Mouse (Mus musculus) yolk sac, embryonic 10.5 days (tissue): ENCODE data around the gene Paqr5.

Source experiments
- DNase-seq: peaks from one replicate; pipeline ENCODE4 v3.0.0-alpha.2; 2017; ENCODE audit warnings: low spot score

Gene Paqr5

GRCm38 (mm10) chr9:62008360-62008759 lies 18.3 kb downstream of the Paqr5 start:
- peak; percentile 79 for DNase-seq

DNA sequence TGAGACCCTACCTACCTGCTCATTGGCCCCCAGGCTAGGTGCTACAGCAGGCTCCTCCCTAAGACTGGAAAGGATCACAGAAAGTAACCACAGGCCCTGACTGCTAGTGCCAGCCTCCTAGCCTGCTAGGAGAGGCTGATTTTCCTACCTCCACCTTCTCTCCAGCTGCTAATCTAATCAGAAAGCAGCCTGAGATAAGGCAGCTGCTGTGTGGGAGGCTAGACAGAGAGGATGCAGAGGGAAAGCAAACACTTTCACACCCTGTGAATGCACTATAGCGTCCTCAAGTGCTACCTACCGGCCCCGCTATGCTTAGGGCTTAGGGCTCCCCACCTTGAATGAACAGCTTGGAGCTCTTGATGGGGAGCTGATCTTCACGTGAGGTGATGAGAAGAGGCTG lies 19.6 kb downstream of the Paqr5 start:
- DNase-seq = peak; percentile 23

DNA sequence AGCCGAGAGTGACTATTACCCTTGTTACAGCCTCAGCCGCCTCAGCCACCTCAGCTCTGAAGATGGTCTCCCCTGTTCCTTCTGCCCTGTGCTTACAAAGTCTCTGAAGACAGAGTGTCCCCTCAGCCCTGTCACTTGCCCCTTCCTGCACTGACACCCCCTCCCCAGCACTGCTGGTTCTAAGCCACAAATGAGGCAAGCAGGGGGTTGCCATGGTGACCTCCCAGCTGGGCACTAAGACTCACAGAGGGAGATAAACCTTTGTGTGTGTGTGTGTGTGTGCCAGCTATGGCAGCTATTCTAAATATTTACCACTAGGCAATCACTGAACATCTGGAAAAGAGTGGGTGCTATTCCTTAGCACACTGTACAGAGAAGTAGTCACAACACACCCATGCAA lies 23.0 kb downstream of the Paqr5 start:
- no peak for DNase-seq

GRCm38 (mm10) chr9:61999653-62000420 lies 26.8 kb downstream of the Paqr5 start:
- DNase-seq = no peak

DNA sequence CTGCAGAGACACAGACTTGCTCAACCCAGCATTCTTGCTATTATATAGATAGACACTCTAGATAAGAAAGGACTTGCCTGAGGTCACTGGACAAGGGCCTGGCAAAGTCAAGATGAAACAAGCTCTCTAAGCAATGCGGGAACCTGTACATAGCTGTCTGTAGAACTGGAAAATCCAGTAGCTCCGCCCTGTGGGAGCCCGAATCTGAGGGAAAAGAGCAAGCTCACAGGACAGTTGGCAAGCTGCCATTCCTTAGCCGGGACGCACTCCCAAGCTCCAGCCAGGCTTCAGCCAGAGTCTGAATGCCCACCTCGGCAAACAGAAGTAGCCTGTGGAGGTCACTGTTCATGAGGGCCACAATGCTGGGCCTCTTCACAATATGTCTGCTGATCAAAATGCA lies 28.8 kb downstream of the Paqr5 start:
- DNase-seq = no peak

DNA sequence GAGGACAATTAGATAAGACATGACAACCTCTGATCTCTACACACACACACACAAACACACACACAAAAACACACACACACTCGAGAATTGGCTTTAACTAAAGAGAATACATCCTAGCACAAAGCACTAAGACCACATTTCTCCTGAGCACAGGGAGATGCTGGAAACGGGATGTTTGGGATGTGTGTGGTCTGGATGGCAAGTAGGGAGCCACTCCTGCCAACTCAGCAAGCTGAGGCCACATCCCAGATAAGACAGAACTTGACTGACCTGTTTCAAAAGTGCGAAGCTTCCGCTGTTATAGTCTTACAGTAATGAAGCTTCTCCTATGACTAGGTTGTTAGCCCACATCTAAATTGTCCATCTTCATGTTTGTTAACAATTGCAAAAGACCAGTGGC lies 35.5 kb downstream of the Paqr5 start:
- DNase-seq = no peak

GRCm38 (mm10) chr9:61990738-61991137 lies 35.9 kb downstream of the Paqr5 start:
- DNase-seq = no peak

- DNase-seq = no peak
Observed at GRCm38 (mm10) chr9:61986055-61986454, 40.6 kb downstream of the Paqr5 start.

DNA sequence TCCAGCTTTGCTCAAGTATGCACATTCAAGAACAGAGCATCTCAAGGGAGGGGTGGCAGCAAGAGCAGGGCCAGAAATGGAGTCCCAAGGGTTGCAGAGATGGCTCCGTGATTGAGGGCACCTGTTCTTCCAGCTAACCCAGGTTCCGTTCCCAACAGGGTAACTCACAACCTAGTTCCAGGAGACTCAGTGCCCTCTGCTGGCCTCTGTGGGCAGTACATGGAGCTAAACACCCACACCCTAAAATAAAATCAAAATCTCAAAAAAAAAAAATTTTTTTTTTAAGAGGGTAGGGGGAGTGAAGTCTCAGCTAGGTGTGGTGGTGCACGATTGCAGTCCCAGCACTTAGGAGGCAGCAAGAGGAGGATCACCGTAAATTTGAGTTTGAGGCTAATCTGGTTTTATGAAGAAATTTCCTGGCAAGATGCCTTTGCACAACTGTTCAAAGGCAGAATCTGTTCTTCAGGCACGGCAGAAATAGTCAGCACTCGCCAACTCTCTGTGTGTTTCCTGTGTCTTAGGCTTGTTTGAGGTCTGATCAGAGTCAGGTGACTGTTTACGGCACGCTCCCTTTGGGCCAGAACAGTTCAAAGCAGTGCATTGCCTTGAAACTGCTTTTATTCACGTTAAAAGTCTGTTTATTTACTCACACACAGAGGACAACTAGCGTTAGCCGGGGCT lies 41.3 kb downstream of the Paqr5 start:
- DNase-seq = no peak

- no peak for DNase-seq
Observed at GRCm38 (mm10) chr9:61982940-61983620, 43.6 kb downstream of the Paqr5 start.

DNA sequence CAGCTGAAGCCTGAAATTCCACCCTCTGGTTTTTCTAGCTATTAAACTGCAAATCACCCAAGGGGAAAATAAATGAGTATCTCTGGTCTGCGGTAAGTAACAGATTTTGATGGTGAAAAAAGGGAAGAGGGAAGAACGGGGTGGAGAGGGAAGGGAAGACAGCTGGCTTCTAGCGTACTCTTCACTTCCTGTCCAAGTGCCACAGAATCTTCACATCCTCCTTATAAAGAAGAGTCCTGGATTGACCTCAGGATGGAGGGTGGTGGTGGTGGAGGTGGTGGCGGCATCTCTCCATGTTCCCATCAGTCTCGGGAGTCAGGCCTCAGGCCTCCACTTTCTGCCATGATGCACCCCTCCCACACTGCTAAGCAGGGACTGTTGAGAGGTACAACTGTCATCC lies 44.8 kb downstream of the Paqr5 start:
- no peak for DNase-seq

DNA sequence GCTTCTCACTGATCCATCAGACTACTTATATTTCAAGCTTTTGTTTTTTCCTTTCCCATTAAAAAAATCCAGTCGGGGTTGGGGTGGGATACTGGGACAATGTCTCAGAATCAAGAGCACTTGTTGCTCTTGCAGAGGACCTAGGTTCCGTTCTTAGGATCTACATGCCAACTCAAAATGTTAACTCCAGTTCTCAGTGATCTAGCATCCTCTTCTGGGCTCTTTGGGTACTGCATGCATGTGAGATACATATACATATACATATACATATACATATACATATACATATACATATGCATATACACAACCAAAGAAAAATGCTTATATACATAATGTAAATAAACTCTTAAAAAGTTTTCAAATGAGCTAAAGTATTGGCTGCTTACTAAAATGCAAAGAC lies 46.7 kb downstream of the Paqr5 start:
- no peak for DNase-seq

GRCm38 (mm10) chr9:61977258-61977945 lies 49.3 kb downstream of the Paqr5 start:
- DNase-seq = no peak

- no peak for DNase-seq
Observed at GRCm38 (mm10) chr9:61972031-61972430, 54.6 kb downstream of the Paqr5 start.

DNA sequence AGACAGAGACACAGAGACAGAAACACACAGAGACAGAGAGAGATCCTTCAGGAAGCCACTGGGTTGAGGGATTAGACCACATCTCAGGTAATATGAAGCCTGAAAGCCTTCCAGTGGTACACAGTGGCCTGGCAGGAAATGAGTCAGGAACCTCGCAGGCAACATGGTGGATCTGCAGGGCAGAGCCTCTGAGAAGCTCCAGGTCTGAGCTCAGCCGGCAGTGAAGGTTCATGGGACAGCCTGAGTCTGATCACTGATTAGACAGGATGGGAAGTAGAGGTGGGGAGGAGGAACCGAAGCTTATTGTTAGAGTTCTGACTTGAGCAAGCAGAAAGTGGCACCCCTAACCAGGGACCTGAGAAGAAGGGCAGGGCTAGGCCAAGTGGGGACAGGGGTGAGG lies 55.6 kb downstream of the Paqr5 start:
- no peak for DNase-seq

- no peak for DNase-seq
Observed at GRCm38 (mm10) chr9:61967357-61967756, 59.3 kb downstream of the Paqr5 start.

DNA sequence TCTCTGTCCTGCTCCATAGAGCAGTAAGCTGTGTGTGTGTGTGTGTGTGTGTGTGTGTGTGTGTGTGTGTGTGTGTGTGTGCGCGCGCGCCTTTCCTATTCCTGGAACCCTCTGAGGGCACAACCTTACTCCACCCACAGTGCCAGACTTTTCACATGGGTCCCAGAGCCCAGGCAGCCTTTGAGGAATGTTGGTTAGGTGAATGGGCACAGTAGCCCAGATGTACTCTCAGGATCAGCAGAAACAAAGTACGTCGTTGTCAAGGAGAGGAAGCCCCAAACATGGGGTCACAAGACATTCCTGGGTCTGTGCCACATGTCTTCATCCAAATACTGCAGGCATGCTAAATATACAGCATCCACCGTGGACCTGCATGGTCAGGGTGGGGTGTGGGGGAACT lies 60.7 kb downstream of the Paqr5 start:
- DNase-seq = no peak

- DNase-seq = peak; percentile 38
Observed at GRCm38 (mm10) chr9:61965411-61965930, 61.2 kb downstream of the Paqr5 start.

DNA sequence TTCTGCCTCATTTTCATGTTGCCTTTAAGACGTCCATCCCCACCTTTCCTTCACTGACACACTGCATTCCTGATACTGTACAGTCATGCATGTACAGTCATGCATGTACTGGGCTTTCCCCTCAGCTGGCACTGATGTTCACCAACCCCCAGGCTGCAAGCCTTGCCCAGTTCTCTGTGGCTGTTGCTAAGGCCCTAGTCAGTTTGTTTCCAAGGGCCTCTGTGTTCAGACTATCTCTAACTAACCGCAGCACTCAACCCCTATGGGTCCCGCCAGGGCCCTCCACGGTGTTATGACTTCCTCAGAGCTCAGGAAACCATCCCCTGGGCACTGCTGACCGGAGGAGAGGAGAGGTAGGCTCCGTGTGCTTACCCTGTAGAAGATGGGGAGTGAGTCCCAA lies 63.3 kb downstream of the Paqr5 start:
- no peak for DNase-seq

GRCm38 (mm10) chr9:61961181-61961580 lies 65.5 kb downstream of the Paqr5 start:
- no peak for DNase-seq

GRCm38 (mm10) chr9:61960753-61961152 lies 65.9 kb downstream of the Paqr5 start:
- peak; percentile 43 for DNase-seq

DNA sequence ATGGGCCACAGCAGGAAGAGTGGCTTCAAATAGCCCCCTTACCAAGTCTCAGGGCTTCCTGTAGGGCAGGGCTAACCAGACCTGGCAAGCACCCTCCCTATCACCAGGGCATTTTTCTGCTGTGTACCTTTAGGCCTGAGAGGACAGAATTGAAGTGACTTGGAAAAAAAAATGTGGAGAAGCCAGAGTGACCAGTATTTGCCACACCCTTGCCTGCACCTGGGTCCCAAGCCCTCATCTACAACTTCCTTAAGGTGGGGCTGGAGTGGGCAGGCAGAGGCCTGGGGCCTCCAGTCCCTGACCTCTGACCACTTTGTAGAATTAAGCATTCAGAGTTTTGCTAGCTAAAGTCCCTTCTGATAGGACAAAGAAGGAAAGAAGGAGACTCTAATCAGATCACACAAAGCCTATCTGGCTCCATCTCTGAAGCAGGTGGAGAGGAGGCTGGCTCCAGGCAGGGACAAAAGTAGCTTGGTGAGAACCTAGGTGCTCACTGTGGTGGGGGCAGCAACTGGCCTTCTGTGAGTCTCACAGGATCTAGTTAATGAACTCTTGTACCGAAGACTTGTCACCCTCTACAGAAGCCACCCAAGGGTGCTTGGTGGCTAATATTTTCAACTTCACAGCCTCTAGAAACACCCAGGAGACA lies 66.6 kb downstream of the Paqr5 start:
- DNase-seq = no peak
